Mouse (Mus musculus) C2C12 (cell line): Measurements from ENCODE around the gene Tmem243.

Experiments
- CEBPB ChIP-seq: IDR thresholded peaks from one replicate; pipeline ENCODE4 v1.6.1; 2011; ENCODE audit warnings: low read depth, mild to moderate bottlenecking, control low read depth, moderate library complexity
- CTCF ChIP-seq: IDR thresholded peaks from one replicate; pipeline ENCODE4 v1.5.1; 2011; ENCODE audit not compliant: control insufficient read depth, insufficient read depth, insufficient read length
- FOSL1 ChIP-seq: IDR thresholded peaks from one replicate; pipeline ENCODE4 v1.8.0; 2011; ENCODE audit warnings: mild to moderate bottlenecking, low read length; ENCODE audit not compliant: poor library complexity, insufficient read depth, severe bottlenecking
- MAX ChIP-seq: IDR thresholded peaks from one replicate; pipeline ENCODE4 v1.6.1; 2011; ENCODE audit warnings: mild to moderate bottlenecking, control low read depth
- MYOG ChIP-seq: IDR thresholded peaks from one replicate; pipeline ENCODE4 v1.6.1; 2011; ENCODE audit not compliant: control insufficient read depth, insufficient read length; ENCODE audit errors: extremely low read depth
- USF1 ChIP-seq: IDR thresholded peaks from one replicate; pipeline ENCODE4 v1.6.1; 2011; ENCODE audit warnings: low read depth, mild to moderate bottlenecking, control low read depth, moderate library complexity

DNA sequence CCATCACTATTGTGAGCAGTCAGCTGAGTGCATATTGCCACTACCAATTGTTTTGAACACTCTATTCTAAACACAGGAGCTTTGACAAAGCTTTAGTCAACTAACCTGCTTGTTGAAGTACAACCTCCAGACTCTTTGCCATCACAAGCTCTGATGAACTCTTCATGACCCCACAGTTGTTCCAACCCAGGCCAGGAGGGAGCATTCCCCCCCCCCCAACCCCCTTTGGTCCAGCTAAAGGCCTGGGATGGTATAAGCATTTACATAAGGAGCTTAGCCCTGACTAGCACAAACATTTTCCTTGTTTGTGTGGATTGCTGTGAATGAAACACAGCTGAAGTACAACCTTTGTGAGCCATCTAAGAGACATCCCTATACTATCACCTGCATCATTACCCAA, 56.3 kb downstream of the Tmem243 start:
- TF ChIP-seq CTCF (no peak), MAX (no peak), CEBPB (no peak), MYOG (no peak), FOSL1 (no peak), USF1 (no peak)
